Comparison of ENCODE assay signal across 9 mouse cellular contexts in the genomic region with DNA sequence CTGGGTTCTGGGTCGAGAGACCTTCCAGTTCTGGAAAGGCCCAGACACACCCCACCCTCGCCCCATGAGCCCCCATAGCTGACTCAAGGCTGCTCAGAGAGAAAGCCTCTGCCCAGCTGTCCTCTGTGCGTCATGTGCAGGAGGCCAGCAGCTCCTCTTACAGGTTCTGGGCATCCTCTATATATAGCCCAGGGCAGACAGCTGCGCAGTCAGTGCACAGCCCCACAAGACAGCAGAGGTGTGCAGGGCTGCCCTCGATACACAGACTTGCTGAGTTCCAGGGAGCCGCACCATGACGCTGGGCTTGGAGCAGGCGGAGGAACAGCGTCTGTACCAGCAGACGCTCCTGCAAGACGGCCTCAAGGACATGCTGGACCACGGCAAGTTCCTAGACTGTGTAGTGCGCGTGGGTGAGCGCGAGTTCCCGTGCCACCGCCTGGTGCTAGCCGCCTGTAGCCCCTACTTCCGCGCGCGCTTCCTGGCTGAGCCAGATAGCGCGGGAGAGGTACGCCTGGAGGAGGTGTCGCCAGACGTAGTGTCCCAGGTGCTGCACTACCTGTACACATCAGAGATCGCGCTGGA. TPM values are rescaled to one million over a fixed set of nuclear protein-coding genes. Genes with fewer than 3 reads are reported as not detected.
A peak's percentile ranks its signal among the peaks of the same experiment; 100 is the strongest.
DNase-seq lines count a peak whose midpoint lies in the region; ATAC-seq and TF ChIP-seq lines count a peak whose summit lies in the region.
"Had no signal": no experiment of that assay in that cellular context is flagged by ENCODE, and none has a peak within 500 bp of the region (broad histone marks: within the 10 kb centered on the region; RNA-seq: fewer than 3 reads in every experiment).

A gene (plus strand): TSS at position 124 of the 582 bp plus-strand sequence.

- peak; percentile 61; the same call in 1 of the 2 replicates for ATAC-seq in lung, embryonic 14.5 days (ENCODE audit: insufficient read depth)
- ATAC-seq in forebrain, embryonic 11.5 days (replicated peaks; ENCODE audit: low FRiP score) = no peak
- ATAC-seq in heart, postnatal 0 days (ENCODE audit: insufficient read depth, low read depth) = peak; percentile 74

- H3K4me3 ChIP-seq in lung, embryonic 14.5 days (ENCODE audit: low read depth, low read length) = peak within 1 kb of the TSS; percentile 31
- H3K4me3 ChIP-seq in lung, adult 2 months (replicated peaks; ENCODE audit: extremely low read depth, low read depth, low read length) = no peak within 1 kb of the TSS
- peak within 1 kb of the TSS; percentile 22; the same call in 1 of the 2 replicates for H3K4me3 ChIP-seq in forebrain, embryonic 11.5 days (ENCODE audit: low read depth, low read length)
- H3K4me3 ChIP-seq in heart, postnatal 0 days (ENCODE audit: low read depth, low read length) = peak within 1 kb of the TSS; percentile 35

- no peak for TF ChIP-seq CTCF in lung, embryonic 14.5 days (IDR thresholded peaks at IDR 0.05; ENCODE audit: low read depth)
- no peak for TF ChIP-seq CTCF in lung, adult 2 months (IDR thresholded peaks at IDR 0.05; ENCODE audit: insufficient read depth, low read length)
- TF ChIP-seq CTCF in heart, postnatal 0 days (IDR thresholded peaks at IDR 0.05; ENCODE audit: low read depth) = no peak

- no peak within 1 kb of the TSS for H3K27ac ChIP-seq in lung, embryonic 14.5 days (ENCODE audit: low read depth)
- no peak within 1 kb of the TSS for H3K27ac ChIP-seq in forebrain, embryonic 11.5 days (ENCODE audit: low read depth, low read length)
- peak within 1 kb of the TSS; percentile 82 for H3K27ac ChIP-seq in heart, postnatal 0 days (ENCODE audit: low read depth)
- H3K27ac ChIP-seq: liver, embryonic 14.5 days had no signal

- TF ChIP-seq EP300 in heart, postnatal 0 days (IDR thresholded peaks at IDR 0.05; ENCODE audit: low read depth) = no peak

- H3K9me3 ChIP-seq in lung, embryonic 14.5 days (ENCODE audit: low read depth, low read length) = no peaks in the 10 kb centered on the region
- no peaks in the 10 kb centered on the region for H3K9me3 ChIP-seq in forebrain, embryonic 11.5 days (ENCODE audit: control insufficient read depth, low read length)
- no peaks in the 10 kb centered on the region for H3K9me3 ChIP-seq in heart, postnatal 0 days (replicated peaks; ENCODE audit: control insufficient read depth, low read length)

- peak within 1 kb of the TSS; percentile 67 for H3K4me2 ChIP-seq in lung, embryonic 14.5 days
- peak within 1 kb of the TSS; percentile 49 for H3K4me2 ChIP-seq in forebrain, embryonic 11.5 days (ENCODE audit: low read depth, low read length, severe bottlenecking)
- H3K4me2 ChIP-seq in heart, postnatal 0 days (ENCODE audit: low read depth, low read length) = peak within 1 kb of the TSS; percentile 69

- H3K9ac ChIP-seq in lung, embryonic 14.5 days = no peak within 1 kb of the TSS; the same call in 1 of the 2 replicates
- no peak within 1 kb of the TSS for H3K9ac ChIP-seq in forebrain, embryonic 11.5 days (ENCODE audit: low read length)
- no peak within 1 kb of the TSS for H3K9ac ChIP-seq in heart, postnatal 0 days (replicated peaks; ENCODE audit: low read depth, low read length)
- H3K9ac ChIP-seq: liver, embryonic 14.5 days had no signal

- no peaks in the 10 kb centered on the region for H3K36me3 ChIP-seq in lung, embryonic 14.5 days (ENCODE audit: insufficient read depth)
- no peaks in the 10 kb centered on the region for H3K36me3 ChIP-seq in forebrain, embryonic 11.5 days (ENCODE audit: control insufficient read depth, insufficient read depth, low read length)
- no peaks in the 10 kb centered on the region for H3K36me3 ChIP-seq in heart, postnatal 0 days (replicated peaks; ENCODE audit: control insufficient read depth, insufficient read depth, low read length)

- WGBS in lung, embryonic 14.5 days = 14% methylated on average over 30 of the region's 30 CpGs
- WGBS in lung, adult 2 months = 15% methylated on average over 30 of the region's 30 CpGs
- WGBS in forebrain, embryonic 11.5 days = 17% methylated on average over 30 of the region's 30 CpGs
- WGBS in heart, postnatal 0 days = 8% methylated on average over 30 of the region's 30 CpGs

- TF ChIP-seq POLR2A in lung, adult 2 months (IDR thresholded peaks at IDR 0.05; ENCODE audit: borderline replicate concordance, extremely low read depth, low read depth, low read length) = no peak

- H3K4me1 ChIP-seq in lung, embryonic 14.5 days (ENCODE audit: insufficient read depth) = 0 out of 2 replicates have a peak, but pooled peaks cover 5% of the 10 kb centered on the region
- H3K4me1 ChIP-seq in lung, adult 2 months (ENCODE audit: control insufficient read depth, insufficient read depth, low read length) = peaks cover 3% of the 10 kb centered on the region; the same call in 1 of the 2 replicates
- H3K4me1 ChIP-seq in forebrain, embryonic 11.5 days (replicated peaks; ENCODE audit: control insufficient read depth, insufficient read depth, low read length) = peaks cover 3% of the 10 kb centered on the region; the same call in 1 of the 2 replicates
- peaks cover 41% of the 10 kb centered on the region for H3K4me1 ChIP-seq in heart, postnatal 0 days (ENCODE audit: control insufficient read depth, insufficient read depth)

- H3K27me3 ChIP-seq in lung, embryonic 14.5 days (ENCODE audit: insufficient read depth, low read length) = peaks cover 30% of the 10 kb centered on the region
- H3K27me3 ChIP-seq in forebrain, embryonic 11.5 days (ENCODE audit: control insufficient read depth, insufficient read depth, low read length) = peaks cover 24% of the 10 kb centered on the region
- peaks cover 19% of the 10 kb centered on the region; the same call in 1 of the 2 replicates for H3K27me3 ChIP-seq in heart, postnatal 0 days (ENCODE audit: control insufficient read depth, insufficient read depth, low read length)

- DNase-seq in lung, embryonic 14.5 days = no peak
- DNase-seq in lung, adult 2 months = no peak
- no peak for DNase-seq in forebrain, embryonic 11.5 days (ENCODE audit: low spot score)
- DNase-seq in heart, postnatal 0 days (ENCODE audit: low spot score) = no peak
- DNase-seq in mesoderm, embryonic 11.5 days (ENCODE audit: low read depth, low spot score) = peak; percentile 12
- no peak for DNase-seq in cerebellum, adult 8-10 months
- DNase-seq in adrenal gland, adult 18-20 months (ENCODE audit: low spot score in 2 of 2) = no peak
- no peak for DNase-seq in adrenal gland, postnatal 4 days (ENCODE audit: low spot score in 2 of 2)

RNA-seq across cellular contexts. Expression of the gene that starts here (rescaled TPM):
- polyA plus RNA-seq in lung, embryonic 14.5 days (2014; fragmentation: Nextera tagmentation; extraction: Ambion mirVana) = 0.17 and 0.30 TPM in 2 replicates
- polyA plus RNA-seq in lung, adult 2 months (2012; rRNA removed) = 0.49 and 4.4 TPM in 2 replicates
- 0.08 and 0.11 TPM in 2 replicates for polyA plus RNA-seq in forebrain, embryonic 11.5 days (2014; fragmentation: Nextera tagmentation; extraction: Ambion mirVana)
- 20.7 and 28.2 TPM in 2 replicates for total RNA-seq in heart, postnatal 0 days (2014; rRNA removed; ENCODE audit: low replicate concordance)
- 12.6 and 14.5 TPM in 2 replicates for polyA plus RNA-seq in heart, postnatal 0 days (2015; fragmentation: Nextera tagmentation; extraction: Ambion mirVana)
- total RNA-seq in adrenal gland, adult 18-20 months (2021) = under 1 TPM in 1 of 2 experiments, not detected in 1; 0.32 TPM
- 1 to 10 TPM; 1.9 to 3.8 TPM for total RNA-seq in adrenal gland, postnatal 4 days (2021)
- polyA plus RNA-seq: liver, embryonic 14.5 days had no signal

Comparison
In these comparisons a context has a peak if more than half of its experiments do, and no peak if none do; other contexts are left out.
1. Peak in ATAC-seq, H3K4me3 ChIP-seq and H3K4me2 ChIP-seq in lung, embryonic 14.5 days; RNA of the gene not detected or under 1 TPM.